Comparison of ENCODE assay signal across 9 mouse cellular contexts in genomic region chr3:152557659-152558058, GRCm38 (mm10).
A peak's percentile ranks its signal among the peaks of the same experiment; 100 is the strongest.
DNase-seq lines count a peak whose midpoint lies in the region; ATAC-seq and TF ChIP-seq lines count a peak whose summit lies in the region.
"Had no signal": no experiment of that assay in that cellular context is flagged by ENCODE, and none has a peak within 500 bp of the region (broad histone marks: within the 10 kb centered on the region; RNA-seq: fewer than 3 reads in every experiment).

No protein-coding gene starts in this region.

- peak; percentile 2 for DNase-seq in CD4-positive, CD25-positive, alpha-beta regulatory T cell, adult 2 months (ENCODE audit: low read depth, low spot score)
- no peak for DNase-seq in lung, postnatal 14 days
- no peak for DNase-seq in thymus, adult 2 months

- H3K27ac ChIP-seq in lung, embryonic 16.5 days (ENCODE audit: low read length), result no peak overlapping the region
- no peak overlapping the region for H3K27ac ChIP-seq in intestine, embryonic 16.5 days (ENCODE audit: low read length)
- no peak overlapping the region for H3K27ac ChIP-seq in stomach, embryonic 16.5 days (ENCODE audit: low read length)
- no peak overlapping the region for H3K27ac ChIP-seq in hindbrain, embryonic 13.5 days
- H3K27ac ChIP-seq in thymus, adult 2 months (ENCODE audit: control insufficient read depth, insufficient read depth, low read length), result no peak overlapping the region
- H3K27ac ChIP-seq: hindbrain, embryonic 15.5 days had no signal

- no peak for ATAC-seq in CD4-positive, CD25-positive, alpha-beta regulatory T cell, adult 4 months
- ATAC-seq in lung, embryonic 16.5 days (ENCODE audit: low read depth), result peak; percentile 79
- ATAC-seq in intestine, embryonic 16.5 days, result peak; percentile 88
- ATAC-seq in stomach, embryonic 16.5 days (ENCODE audit: insufficient read depth, low FRiP score), result peak; percentile 86
- no peak for ATAC-seq in hindbrain, embryonic 13.5 days (ENCODE audit: low FRiP score)

- TF ChIP-seq CTCF in thymus, adult 2 months (IDR thresholded peaks at IDR 0.05; ENCODE audit: borderline replicate concordance, control insufficient read depth, extremely low read depth, insufficient read depth, low read length, poor library complexity), result no peak

- H3K4me1 ChIP-seq in lung, embryonic 16.5 days (replicated peaks; ENCODE audit: control insufficient read depth, insufficient read depth, low read length), result no peaks in the 10 kb centered on the region
- no peaks in the 10 kb centered on the region for H3K4me1 ChIP-seq in intestine, embryonic 16.5 days (ENCODE audit: control insufficient read depth, insufficient read depth, low read length)
- no peaks in the 10 kb centered on the region; the same call in 1 of the 2 replicates for H3K4me1 ChIP-seq in stomach, embryonic 16.5 days (ENCODE audit: control insufficient read depth, insufficient read depth, low read length)
- no peaks in the 10 kb centered on the region for H3K4me1 ChIP-seq in hindbrain, embryonic 13.5 days (replicated peaks)
- H3K4me1 ChIP-seq in thymus, adult 2 months (replicated peaks; ENCODE audit: control insufficient read depth, insufficient read depth, low read length), result no peaks in the 10 kb centered on the region
- H3K4me1 ChIP-seq: hindbrain, embryonic 15.5 days had no signal

- H3K9ac ChIP-seq in lung, embryonic 16.5 days (ENCODE audit: low read length), result no peak overlapping the region
- H3K9ac ChIP-seq in intestine, embryonic 16.5 days (ENCODE audit: low read depth, low read length), result no peak overlapping the region
- no peak overlapping the region for H3K9ac ChIP-seq in stomach, embryonic 16.5 days (ENCODE audit: low read length)
- H3K9ac ChIP-seq in hindbrain, embryonic 13.5 days, result no peak overlapping the region
- H3K9ac ChIP-seq: hindbrain, embryonic 15.5 days had no signal

- H3K4me3 ChIP-seq in lung, embryonic 16.5 days (ENCODE audit: low read length), result no peak overlapping the region
- H3K4me3 ChIP-seq in intestine, embryonic 16.5 days (ENCODE audit: low read length), result no peak overlapping the region
- no peak overlapping the region for H3K4me3 ChIP-seq in stomach, embryonic 16.5 days (replicated peaks; ENCODE audit: low read length)
- no peak overlapping the region for H3K4me3 ChIP-seq in hindbrain, embryonic 13.5 days
- no peak overlapping the region for H3K4me3 ChIP-seq in thymus, adult 2 months (ENCODE audit: control insufficient read depth, insufficient read depth, low read length)
- H3K4me3 ChIP-seq: hindbrain, embryonic 15.5 days had no signal

- no peaks in the 10 kb centered on the region for H3K9me3 ChIP-seq in lung, embryonic 16.5 days (ENCODE audit: control insufficient read depth, low read length)
- H3K9me3 ChIP-seq in intestine, embryonic 16.5 days (ENCODE audit: control insufficient read depth, low read length), result no peaks in the 10 kb centered on the region
- no peaks in the 10 kb centered on the region for H3K9me3 ChIP-seq in stomach, embryonic 16.5 days (replicated peaks; ENCODE audit: control insufficient read depth, low read length)
- no peaks in the 10 kb centered on the region for H3K9me3 ChIP-seq in hindbrain, embryonic 13.5 days
- H3K9me3 ChIP-seq: hindbrain, embryonic 15.5 days had no signal

- no peaks in the 10 kb centered on the region for H3K27me3 ChIP-seq in lung, embryonic 16.5 days (ENCODE audit: control insufficient read depth, insufficient read depth, low read depth, low read length)
- no peaks in the 10 kb centered on the region for H3K27me3 ChIP-seq in intestine, embryonic 16.5 days (replicated peaks; ENCODE audit: control insufficient read depth, insufficient read depth, low read length)
- H3K27me3 ChIP-seq in stomach, embryonic 16.5 days (ENCODE audit: control insufficient read depth, insufficient read depth, low read length), result no peaks in the 10 kb centered on the region
- no peaks in the 10 kb centered on the region for H3K27me3 ChIP-seq in hindbrain, embryonic 13.5 days
- H3K27me3 ChIP-seq in thymus, adult 2 months (ENCODE audit: control insufficient read depth, insufficient read depth, low read length), result no peaks in the 10 kb centered on the region
- H3K27me3 ChIP-seq: hindbrain, embryonic 15.5 days had no signal

- H3K36me3 ChIP-seq in lung, embryonic 16.5 days (ENCODE audit: control insufficient read depth, insufficient read depth, low read length), result no peaks in the 10 kb centered on the region
- H3K36me3 ChIP-seq in intestine, embryonic 16.5 days (ENCODE audit: control insufficient read depth, insufficient read depth, low read length), result no peaks in the 10 kb centered on the region
- no peaks in the 10 kb centered on the region for H3K36me3 ChIP-seq in stomach, embryonic 16.5 days (ENCODE audit: control insufficient read depth, insufficient read depth, low read length)
- H3K36me3 ChIP-seq in hindbrain, embryonic 13.5 days, result no peaks in the 10 kb centered on the region
- H3K36me3 ChIP-seq in thymus, adult 2 months (ENCODE audit: control insufficient read depth, insufficient read depth, low read length), result no peaks in the 10 kb centered on the region
- H3K36me3 ChIP-seq: hindbrain, embryonic 15.5 days had no signal

- no peak for TF ChIP-seq POLR2A in thymus, adult 2 months (IDR thresholded peaks at IDR 0.05; ENCODE audit: control insufficient read depth, extremely low read depth, insufficient read depth, low read length, poor library complexity)

- 48% methylated on average over 9 of the region's 12 CpGs for WGBS in lung, embryonic 16.5 days
- 38% methylated on average over 12 of the region's 12 CpGs for WGBS in intestine, embryonic 16.5 days
- 46% methylated on average over 11 of the region's 12 CpGs for WGBS in stomach, embryonic 16.5 days
- 43% methylated on average over 10 of the region's 12 CpGs for WGBS in hindbrain, embryonic 13.5 days
- WGBS in thymus, adult 2 months, result 87% methylated on average over 12 of the region's 12 CpGs

- H3K4me2 ChIP-seq in lung, embryonic 16.5 days (ENCODE audit: low read depth, low read length), result no peak overlapping the region
- H3K4me2 ChIP-seq in intestine, embryonic 16.5 days (ENCODE audit: low read depth, low read length), result 0 out of 2 replicates have a peak overlapping the region, but pooled peaks have one; percentile 25
- H3K4me2 ChIP-seq in stomach, embryonic 16.5 days (ENCODE audit: low read depth, low read length), result no peak overlapping the region
- H3K4me2 ChIP-seq in hindbrain, embryonic 13.5 days, result no peak overlapping the region
- H3K4me2 ChIP-seq: hindbrain, embryonic 15.5 days had no signal

Comparison
In these comparisons a context has a peak if more than half of its experiments do, and no peak if none do; other contexts are left out.
1. ATAC-seq: peak in lung, embryonic 16.5 days (single experiment), intestine, embryonic 16.5 days (single experiment) and stomach, embryonic 16.5 days (single experiment); none in CD4-positive, CD25-positive, alpha-beta regulatory T cell, adult 4 months (single experiment) and hindbrain, embryonic 13.5 days (single experiment).